Mouse (Mus musculus) C2C12 (cell line): ENCODE results near the gene Med11.

Experiments used
- CTCF ChIP-seq: IDR thresholded peaks from one replicate; pipeline ENCODE4 v1.5.1; 2011; ENCODE audit not compliant: control insufficient read depth, insufficient read depth, insufficient read length
- MYOD1 ChIP-seq: IDR thresholded peaks from one replicate; pipeline ENCODE4 v1.6.1; 2011; ENCODE audit warnings: low read depth; ENCODE audit not compliant: control insufficient read depth, insufficient read length

GRCm38 (mm10) chr11:70458688-70459600, 7.2 kb downstream of the Med11 start, which contains the start of gene Zmynd15:
- no peak for TF ChIP-seq CTCF
- no peak for TF ChIP-seq MYOD1
